Mouse (Mus musculus): ENCODE results near the gene Gstt1.
A peak's percentile ranks its signal among the peaks of the same experiment; 100 is the strongest.

Gstt1 gene

DNA sequence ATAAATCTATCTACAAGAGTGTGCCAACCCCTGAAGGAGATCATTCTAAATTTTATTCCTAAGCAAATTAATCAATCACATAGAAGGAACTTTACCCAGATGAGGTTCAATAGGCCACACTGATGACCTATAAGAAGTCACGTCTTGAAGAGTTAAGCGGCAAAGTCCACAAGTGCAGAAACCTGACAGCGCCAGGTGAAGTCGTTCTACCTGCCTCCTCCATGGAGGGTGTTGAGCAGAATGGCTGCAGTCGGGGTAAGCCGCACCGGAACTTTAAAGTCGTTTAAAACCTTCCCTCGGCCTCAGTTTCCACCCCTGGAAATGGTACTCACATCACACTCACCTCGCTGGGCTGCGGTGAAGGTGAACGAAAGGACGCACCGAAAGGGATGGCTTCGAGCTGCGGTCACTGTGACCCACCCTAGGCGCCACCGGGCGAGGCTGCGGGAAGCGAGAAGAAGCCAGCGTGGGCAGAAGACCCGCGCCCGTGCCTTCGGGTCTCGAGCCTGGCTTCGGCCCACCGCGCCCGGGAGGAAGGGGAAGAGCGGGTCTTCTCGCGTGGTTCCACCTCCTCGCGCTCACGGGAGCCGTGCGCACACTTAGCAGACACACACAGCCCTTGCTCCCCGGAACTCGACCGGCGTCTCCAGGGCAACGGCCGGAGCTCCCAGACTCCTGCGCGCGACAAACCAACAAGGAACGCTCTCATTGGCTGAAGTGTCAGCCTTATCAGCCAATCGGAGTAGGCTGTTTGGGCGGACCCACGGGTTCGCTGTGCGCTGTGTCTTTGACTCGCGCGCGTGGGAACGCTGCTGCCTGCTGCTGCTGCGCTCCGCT, 34.5 kb downstream of the Gstt1 start, which contains the start of gene Cabin1:
Cabin1 (minus strand) TSS at position 660 of the 837 bp plus-strand sequence.
- DNase-seq = peak; percentile 95 to 97

GRCm38 (mm10) chr10:75762413-75762812, 36.0 kb downstream of the Gstt1 start:
- no peak for DNase-seq

DNA sequence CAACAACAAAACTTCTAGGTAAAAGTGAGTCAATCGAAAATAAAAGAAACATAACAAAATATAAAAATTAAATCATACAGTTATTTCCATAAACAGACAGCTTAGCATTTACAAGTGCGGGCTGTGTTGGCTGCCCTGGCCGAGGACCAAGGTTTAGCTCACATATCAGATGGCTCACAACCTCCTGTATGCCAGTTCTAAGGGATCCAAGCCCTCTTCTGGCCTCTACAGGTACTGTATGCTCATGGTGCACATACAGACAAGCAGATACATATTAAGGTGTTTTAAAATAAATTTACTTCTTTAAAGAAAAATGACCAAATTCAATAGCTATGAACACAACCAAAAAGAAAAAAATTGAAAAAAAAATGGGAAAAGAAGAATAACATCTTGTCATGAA, 38.1 kb downstream of the Gstt1 start:
- no peak for DNase-seq

- no peak for DNase-seq
Measured at GRCm38 (mm10) chr10:75756719-75757118, 41.7 kb downstream of the Gstt1 start.

GRCm38 (mm10) chr10:75744017-75744416, 54.4 kb downstream of the Gstt1 start:
- peak; percentile 87 to 94 for DNase-seq

- DNase-seq = peak; percentile 62 to 63
Measured at GRCm38 (mm10) chr10:75743369-75743768, 55.0 kb downstream of the Gstt1 start.

DNA sequence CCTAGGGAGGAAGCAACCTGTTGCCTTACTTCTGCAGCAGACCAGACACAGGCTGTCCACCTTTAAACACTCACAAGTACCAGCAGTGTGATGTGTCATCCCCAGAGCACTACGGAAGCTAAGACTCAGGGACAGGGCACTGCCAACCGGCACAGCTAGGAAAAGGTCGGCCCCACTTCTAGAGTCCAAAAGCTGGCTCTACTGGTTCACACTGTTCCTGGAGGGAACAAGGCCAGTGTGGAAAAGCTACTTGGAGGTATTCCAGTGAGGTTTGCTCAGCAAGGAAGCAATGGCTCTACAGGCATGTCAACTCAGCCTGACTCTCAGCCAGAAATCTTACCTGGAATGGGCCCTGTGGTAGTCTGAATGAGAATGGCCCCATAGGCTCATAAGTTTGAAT, 57.5 kb downstream of the Gstt1 start:
- DNase-seq = peak in 1 of 2 experiments; percentile 20

Data from cerebellum, postnatal 36 days (tissue).